Mouse (Mus musculus) adrenal gland, adult 18-20 months (tissue): ENCODE data around the gene Aup1. TPM values are rescaled to one million over a fixed set of nuclear protein-coding genes. Genes with fewer than 3 reads are reported as not detected.

Experiments
- DNase-seq, 2 experiments: peaks; one replicate each; pipeline ENCODE4 v3.0.0; 2021 to 2022; ENCODE audit warnings: low spot score in 2 of 2
- total RNA-seq, 2 experiments: library from RNA; stranded (reverse); gene quantifications; 1 replicate in 1 of 2; 2 replicates in 1 of 2; pipeline ENCODE4 v1.2.3; 2021

The Aup1 gene
- total RNA-seq, 2 experiments from 2014 or later = 175 to 219 TPM

DNA sequence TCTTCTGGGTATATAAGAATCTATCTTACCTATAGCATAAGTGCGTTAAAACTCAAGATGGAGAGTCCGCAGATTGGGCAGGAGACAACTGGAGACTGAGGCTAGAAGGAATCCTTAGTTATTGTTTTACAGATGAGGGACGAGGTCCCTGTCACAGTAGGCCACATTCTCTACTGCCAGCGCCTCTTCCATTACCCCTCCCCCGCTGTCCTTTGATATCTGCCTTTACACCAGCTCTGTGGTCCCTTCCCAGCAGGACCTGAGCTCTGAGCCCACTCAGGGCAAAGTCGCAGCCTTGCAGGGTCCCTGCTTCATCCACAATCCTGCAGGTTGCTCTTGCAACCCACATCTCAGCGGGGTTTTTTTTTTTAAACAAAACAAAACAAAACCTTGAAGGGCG lies 13.9 kb downstream of the Aup1 start:
- no peak for DNase-seq

GRCm38 (mm10) chr6:83068706-83069487 lies 14.6 kb downstream of the Aup1 start:
- DNase-seq = no peak

DNA sequence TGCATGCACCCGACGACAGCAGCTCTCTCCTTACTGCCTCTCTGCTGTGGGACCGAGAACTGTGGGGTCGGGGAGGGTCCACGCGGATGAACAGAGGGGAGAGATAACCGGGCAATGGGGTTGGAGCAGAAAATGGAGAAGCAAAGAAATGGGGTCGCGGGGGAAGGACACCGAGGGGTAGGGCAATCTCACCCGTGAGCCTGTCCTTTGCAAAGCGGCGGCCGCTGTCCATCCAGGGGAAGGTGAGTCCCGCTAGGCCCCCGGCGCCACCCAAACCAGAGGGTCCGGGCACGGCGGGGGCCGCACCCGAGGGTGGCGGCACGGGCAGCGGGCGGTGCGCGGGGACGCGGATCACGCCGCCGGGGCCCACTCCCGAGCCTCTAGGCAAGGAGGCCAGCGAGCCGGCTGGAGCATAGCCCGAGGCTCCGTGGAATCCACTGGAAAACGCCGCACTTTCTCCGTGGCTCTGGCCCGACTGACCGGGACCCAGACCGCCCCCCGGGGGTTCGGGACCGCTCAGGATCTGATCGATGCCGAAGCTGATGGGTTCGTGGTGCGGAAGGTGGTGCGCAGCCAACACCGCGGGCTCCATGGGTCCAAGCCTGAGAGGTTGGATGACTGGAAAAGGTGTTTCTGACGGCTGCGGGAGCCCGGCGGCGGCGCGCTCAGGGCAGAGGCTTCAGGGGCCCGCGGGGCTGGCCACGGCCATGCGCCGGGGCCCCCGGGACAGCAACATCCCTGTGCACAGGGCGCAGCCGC lies 15.3 kb downstream of the Aup1 start:
- DNase-seq = no peak

- DNase-seq = no peak
These were observed 15.8 kb downstream of the Aup1 start, which contains the start of gene Tlx2 for GRCm38 (mm10) chr6:83070247-83070310. Gene Tlx2, minus strand, starts transcription at chr6:83070293.

DNA sequence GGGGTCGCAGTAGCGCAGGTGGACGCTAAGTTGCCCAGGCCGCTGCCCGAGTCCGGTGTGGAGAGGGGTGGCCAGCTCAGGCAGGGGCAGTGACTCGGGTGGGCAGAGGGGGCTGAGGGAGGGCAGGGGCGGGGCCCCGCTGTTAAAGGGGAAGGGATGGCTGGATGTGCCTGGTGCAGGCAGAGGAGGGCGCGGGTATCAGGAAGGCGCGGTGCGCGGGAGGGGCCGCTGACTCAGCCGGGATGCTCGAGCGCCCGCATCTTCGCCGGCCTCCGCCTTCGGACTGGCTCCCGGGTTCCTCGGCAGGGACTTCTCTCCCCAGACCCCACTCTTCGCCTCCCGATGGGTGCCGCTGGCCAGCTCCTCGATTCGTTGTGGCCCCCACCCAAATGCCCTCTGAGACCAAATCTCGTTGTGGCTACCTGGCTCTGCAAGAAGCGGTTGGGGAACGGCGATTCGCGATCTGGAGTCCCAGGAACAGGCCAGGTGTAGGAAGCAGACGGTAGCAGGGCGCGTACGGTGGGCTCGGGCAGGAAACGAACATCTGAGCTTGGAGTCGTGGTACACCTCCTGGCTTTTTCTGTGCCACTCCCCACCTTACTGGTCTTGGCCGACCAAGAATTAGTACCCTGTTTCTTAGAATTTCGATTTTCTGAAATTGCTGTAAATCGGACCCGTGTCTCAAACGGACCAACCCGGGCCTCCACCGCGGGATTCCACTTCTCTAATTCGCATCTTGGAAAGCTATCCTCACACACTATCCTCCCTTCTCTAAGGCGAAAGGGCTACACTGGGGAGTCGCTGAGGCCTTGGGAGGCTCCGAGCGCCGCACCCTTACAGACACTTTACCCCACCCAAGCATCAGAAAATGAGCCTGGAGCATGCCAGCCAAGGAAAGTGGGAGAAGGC lies 16.2 kb downstream of the Aup1 start:
- DNase-seq = no peak

DNA sequence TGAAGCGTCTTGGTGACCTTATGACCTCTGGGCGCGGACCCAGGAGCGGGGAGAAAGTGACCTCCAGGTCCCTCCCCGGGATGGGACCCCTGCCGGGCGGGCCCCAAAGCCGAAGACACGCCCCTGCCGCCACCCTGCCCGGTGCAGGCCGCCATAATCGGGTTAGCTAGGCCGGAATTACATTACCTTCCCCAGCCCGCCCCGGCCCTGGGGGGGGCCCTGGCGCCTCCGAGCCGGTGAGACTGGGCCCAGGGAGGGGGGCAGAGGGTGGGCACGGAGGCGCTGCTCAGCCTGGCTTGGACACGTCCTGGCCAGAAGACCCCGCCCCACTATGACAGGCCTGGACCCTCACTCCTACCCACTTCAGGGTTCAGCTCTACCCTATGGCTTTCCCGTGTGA lies 16.9 kb downstream of the Aup1 start:
- no peak for DNase-seq

DNA sequence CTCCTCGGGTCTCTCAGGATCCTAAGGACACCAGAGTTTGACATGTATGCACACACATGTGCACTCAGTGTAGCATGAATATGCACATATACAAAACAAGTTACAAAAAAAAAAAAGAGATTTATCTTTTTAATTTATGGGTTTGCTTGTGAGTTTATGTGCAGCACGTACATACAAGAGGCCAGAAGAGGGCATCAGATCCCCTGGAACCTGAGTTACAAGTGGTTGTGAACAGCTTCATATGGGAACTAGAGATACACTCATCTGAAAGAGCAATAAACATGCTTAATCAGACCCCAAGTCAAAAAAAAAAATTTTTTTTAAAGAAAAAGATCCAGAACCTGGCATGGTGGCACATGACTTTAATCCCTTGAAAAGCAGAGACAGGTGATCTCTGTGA lies 20.7 kb downstream of the Aup1 start:
- DNase-seq = no peak

DNA sequence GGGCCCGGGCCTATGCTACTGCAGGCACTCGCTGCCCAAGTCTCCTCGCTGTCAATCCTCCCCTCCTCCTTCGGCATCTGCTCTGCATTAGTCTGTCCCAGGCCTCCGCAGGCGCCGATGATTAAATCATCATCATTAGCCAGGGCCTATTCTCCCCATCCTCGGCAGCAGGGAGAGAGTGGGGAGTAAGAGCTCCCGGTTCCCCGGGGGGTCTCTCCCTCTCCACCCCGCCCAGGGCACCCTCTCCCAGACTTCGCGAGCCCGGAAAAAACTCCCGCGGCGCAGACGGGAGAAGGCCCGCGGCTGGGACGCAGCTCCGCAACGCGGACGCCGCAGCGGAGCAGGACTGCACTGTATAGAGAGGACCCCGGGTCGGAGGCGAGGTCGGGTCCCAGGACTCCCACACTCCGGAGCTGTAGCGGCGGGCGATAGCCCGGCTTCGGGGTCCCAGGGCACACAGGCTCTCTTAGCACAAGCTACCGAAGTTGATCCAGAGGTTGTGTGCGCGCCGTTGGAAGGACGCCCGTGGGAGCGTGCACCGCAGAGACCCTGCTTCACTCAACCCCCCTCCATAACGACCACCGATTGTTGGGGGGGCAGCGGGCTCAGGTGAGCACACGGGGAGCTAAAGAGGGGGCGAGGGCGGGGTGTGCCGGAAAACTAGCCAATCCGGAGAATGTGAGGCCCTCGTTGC lies 23.5 kb downstream of the Aup1 start, which contains the start of gene Pcgf1:
TSS of gene Pcgf1 (plus strand) at position 240 of the 694 bp plus-strand sequence.
- peak; percentile 57 to 61 for DNase-seq

DNA sequence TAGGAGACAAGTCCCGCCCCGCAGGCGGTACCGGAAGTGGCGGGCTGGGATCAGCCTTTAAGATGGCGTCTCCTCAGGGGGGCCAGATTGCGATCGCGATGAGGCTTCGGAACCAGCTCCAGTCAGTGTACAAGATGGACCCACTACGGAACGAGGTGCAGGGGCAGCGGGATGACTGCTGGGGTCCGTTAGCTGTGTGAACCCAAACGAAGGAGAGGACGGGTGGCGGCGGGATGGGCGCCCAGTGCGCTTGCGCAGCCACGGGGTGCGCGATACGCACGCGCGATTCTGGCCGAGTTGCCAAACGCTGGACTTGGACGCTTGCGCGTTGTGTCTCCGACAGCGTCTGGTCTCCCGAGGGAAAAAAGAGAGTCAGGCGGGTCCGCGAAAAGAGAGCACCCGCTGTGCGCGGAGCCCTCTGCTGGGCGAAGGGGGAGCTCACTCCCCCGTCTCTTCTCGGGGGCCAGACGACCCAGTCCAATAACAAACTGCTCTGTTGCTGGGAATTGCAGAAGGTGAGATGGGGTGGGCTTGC lies 24.1 kb downstream of the Aup1 start:
- peak; percentile 99 for DNase-seq

DNA sequence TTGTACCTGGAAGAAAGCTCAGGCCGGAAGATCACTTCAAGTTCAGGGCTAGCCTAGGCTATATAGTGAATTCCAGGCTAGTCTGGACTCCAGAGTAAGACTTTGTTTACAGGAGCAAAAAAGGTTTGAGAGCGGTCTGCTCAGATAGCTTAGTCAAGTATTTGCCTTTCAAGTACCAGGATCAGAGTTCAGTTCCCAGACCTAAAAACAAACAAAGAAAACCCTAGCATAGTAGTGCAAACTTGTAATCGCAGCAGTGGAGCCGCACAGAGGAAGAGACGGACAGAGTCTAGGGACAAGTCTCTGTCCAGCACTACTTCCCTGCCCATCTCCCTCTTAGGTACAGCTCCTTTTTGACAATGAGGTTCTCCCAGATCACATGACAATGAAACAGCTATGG lies 25.9 kb downstream of the Aup1 start:
- no peak for DNase-seq

DNA sequence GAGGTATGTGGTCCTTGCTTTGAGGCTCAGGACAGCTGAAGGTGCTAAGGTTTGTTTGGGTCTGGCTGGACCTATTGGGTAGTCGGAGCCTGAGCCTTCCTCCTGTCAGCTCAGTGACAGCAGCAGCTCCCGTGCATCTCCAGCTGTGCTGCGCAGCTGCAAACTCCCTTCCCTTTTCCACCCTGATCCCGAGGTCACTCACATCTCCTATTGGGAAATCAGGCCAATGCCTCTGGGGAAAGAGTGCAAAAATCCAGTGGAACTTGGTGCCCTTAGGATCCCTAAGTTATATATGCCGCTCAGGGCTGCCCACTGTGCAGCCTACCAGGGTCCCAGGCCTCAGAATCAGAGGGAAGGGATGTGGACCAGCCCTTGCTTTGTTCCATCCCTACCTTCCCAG lies 29.2 kb downstream of the Aup1 start:
- no peak for DNase-seq

DNA sequence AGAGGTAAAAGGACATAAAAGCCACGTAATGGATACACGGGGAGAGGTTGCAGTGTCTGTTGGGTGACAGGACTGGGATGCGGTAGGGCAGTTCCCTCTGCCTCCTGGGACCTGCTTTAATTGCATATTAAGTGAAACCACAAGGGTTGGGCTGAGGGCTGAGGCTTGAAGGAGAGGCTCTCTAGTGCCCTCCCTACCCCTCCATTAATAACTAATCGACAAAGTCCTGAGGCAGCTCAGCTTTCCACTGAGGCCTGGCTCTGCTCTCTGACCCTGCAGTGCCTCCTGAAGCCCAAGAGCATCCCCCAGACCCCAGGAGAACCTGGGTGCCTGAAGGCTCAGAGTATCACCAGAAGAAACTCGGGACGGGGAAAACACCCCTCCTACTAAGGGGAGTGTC lies 30.2 kb downstream of the Aup1 start:
- DNase-seq = no peak

DNA sequence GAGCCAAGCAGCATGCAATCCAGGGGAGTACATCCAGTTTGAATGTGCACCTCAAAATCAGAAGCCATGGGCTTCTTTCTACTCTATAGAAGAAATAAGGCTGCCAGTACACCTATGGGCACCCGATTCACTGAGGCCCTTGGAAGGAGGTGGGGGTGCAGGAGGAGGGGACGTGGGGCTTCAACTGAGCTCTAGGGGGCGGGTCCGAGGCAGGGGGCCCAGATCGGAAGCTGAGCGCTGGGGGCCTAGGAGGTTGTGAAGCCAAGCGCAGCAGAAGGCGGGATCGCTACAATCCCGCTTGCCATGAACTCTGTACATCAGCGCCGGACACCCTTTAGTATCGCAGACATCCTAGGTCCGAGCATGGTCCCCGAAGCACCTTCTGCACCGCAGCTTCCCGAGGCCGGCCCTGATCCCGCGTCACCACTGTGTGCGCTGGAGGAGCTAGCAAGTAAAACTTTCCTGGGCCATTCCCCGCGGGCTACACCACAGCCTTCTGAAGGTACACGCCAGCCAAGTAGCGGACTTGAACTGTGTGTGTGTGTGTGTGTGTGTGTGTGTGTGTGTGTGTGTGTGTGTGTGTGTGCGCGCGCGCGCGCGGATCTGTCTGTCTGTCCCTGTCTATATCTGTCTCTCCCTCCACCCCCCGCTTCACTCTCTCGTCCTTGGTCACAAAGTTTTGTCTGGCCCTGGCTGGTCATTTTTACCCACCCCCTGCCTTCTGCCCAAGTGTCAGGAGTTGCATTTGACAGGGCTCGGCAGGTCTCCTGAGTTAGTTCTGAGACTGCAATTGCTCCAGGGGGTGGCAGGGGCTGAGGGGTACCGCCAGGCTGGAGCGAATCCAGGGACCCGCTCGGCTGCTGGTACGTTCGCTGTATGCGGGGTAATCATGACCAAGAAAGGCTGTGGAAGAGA lies 32.1 kb downstream of the Aup1 start, which contains the start of gene Lbx2:
TSS of gene Lbx2 (plus strand) at position 247 of the 915 bp plus-strand sequence.
- peak in 1 of 2 experiments; percentile 48 for DNase-seq

- peak; percentile 55 to 62 for DNase-seq
These were observed 33.0 kb downstream of the Aup1 start for GRCm38 (mm10) chr6:83087205-83087925.

- no peak for DNase-seq
These were observed 33.6 kb downstream of the Aup1 start for GRCm38 (mm10) chr6:83087926-83088260.

DNA sequence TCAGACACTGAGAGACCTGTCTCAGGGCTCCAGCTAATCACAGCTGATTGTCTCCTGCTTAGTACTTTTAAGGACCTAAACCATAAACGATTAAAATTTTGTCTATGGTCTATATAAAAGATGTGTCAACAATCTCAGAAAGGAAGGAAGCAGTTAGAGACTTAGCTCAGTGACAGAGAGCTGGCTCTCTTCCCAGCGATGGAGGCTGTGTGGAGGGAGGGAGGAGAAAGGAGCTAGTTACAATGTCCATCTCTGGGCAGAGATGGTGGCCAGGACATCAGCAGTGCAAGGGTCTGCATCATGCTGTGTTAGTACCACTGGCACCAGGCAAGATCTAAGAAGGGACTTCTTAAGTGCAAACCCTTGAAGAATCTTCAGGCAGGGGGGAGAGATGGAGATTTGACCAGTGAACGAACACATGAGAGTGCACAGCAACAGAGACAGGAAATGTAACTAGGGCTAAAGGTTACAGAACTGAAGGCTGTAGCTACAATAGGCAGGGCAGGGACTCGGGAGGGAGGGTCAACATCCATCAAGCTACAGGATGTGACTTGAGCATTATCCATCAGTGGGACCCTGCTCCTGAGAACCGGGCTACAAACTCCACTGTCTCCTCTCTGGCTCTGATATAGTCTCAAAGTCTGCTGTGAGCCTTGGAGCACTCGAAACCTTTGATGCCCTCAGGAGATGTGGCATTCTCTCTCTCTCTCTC lies 38.3 kb downstream of the Aup1 start:
- no peak for DNase-seq

DNA sequence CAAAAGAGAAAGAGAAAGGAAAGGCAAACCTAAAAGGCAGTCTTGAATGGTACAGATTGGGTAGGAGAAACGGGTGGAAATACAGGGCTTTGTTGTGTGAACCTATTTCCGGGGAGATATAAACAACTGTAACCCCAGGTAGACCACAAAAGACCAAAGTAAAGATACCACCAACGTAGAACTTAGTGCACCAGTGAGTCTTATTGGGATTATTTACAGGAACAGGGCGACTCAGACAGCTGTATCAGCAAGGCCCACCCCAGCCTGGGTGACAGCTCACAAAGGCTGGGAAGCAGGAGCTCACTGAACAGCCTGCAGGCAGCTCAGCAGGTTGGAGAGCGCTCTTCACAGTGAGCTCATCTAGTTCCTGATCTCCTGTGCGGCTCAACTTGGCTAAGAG lies 41.6 kb downstream of the Aup1 start:
- no peak for DNase-seq

- peak in 1 of 2 experiments; percentile 43 for DNase-seq
These were observed 44.1 kb downstream of the Aup1 start for GRCm38 (mm10) chr6:83098411-83098810.

DNA sequence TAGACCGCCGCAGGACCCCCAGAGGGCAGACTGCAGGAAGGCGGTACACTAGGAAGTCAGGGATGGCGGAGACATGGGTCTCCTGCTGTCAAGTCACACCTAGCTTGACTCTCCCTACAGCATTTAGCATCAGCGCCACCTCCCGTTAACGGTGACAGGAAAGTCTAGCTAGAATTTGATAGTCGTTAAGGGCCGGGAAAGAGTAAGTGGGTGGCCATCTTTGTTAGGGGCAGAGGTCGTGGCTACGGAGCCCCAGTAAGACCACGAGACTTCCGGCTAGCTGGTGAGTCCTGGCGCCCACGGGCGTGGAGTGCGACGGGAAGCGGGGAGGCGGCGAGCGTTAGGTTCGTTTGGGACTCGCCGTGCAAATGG lies 47.0 kb downstream of the Aup1 start, which contains the start of the genes Ccdc142 and Gm42688:
TSS of gene Ccdc142 (plus strand) at position 286 of the 372 bp plus-strand sequence.
TSS of gene Gm42688 (plus strand) at position 302 of the 372 bp plus-strand sequence.
- peak; percentile 81 for DNase-seq
